Mouse (Mus musculus): Measurements from ENCODE around the gene Trappc4. TPM values are rescaled to one million over a fixed set of nuclear protein-coding genes. Genes with fewer than 3 reads are reported as not detected.
"Not testable (repeated sequence)": the region's sequence is repeated elsewhere in the genome, so short reads cannot be mapped to it uniquely, and the experiment has no call there.

The Trappc4 gene
- 287 and 295 TPM in 2 replicates for polyA plus RNA-seq (2015; fragmentation: Nextera tagmentation; extraction: Ambion mirVana)

DNA sequence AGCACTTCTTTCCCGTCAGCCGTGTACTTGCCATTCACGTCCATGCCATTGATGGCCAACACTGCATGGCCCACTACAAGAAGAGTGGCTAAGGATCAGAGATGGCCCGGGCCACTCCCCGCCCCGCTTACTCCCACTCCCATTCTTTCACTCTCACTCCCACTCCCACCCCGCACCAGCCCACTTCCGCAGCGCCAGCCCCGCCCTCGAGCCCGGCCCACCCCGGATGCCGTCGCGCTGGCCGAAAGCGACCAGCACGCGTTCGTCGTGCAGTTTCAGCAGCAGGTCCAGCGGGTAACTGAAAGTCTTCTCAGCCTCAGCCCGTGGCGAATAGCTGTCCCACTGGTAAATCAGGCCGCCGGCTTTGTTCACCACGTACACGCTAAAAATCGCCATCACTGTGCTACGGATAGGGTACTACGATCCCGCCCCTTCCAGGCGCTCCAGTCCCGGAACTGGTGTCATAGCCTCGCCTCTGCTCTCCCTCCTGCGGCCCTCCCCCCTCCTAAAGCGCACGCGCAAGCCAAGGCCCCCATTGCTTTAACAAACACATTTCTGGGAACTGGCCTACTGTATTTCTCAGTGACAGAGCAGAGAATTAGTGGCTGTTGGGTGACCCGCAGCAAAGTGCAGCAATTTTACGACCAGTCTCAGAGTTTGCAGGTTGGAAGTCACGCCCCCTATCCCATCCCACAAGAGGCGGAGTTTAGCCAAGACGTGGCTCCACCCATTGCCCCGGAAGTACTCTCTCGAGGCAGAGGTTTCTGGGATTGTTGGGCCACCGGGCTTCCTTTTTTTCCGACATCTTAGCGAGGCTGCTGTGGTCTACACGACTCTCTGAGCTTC is at the start of gene Trappc4, which contains the start of gene Rps25:
TSS of gene Trappc4 (minus strand) at position 695 of the 846 bp plus-strand sequence.
TSS of gene Rps25 (plus strand) at position 234 of the 846 bp plus-strand sequence.
- peaks cover 67% of the 10 kb centered on the region for H3K36me3 ChIP-seq
- under 1% methylated on average over 51 of the region's 51 CpGs for WGBS
- ATAC-seq (ENCODE audit: low FRiP score, low read depth) = peak; percentile 97

DNA sequence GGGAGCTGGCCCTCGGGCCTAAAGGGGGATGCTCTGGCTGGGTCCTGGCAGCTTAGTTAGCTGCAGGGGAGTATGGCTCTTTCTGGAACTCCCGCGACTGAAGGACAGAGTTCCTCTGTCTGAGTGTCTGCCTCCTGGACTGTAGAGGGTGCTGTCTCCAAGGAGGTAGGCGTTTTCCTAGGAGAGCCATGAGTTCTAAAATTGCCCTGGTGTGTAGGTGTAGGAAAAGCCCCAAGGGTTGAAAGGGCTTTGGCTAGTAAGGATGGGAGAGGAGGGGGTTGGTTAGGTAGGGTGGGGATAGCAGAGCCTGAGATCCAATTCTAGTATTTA is 47.5 kb upstream of the Trappc4 start, which contains the start of gene Upk2:
TSS of gene Upk2 (minus strand) at position 86 of the 330 bp plus-strand sequence.
- Histone ChIP-seq H3K27ac (replicated peaks) (no peak within 1 kb of the TSS), H3K4me3 (no peak within 1 kb of the TSS), H3K36me3 (no peaks in the 10 kb centered on the region), H3K27me3 (no peaks in the 10 kb centered on the region; the same call in 1 of the 2 replicates), H3K4me2 (no peak within 1 kb of the TSS), H3K9ac (no peak within 1 kb of the TSS), H3K4me1 (replicated peaks) (peaks cover 40% of the 10 kb centered on the region), H3K9me3 (no peaks in the 10 kb centered on the region)
- WGBS = 33% methylated on average over 4 of the region's 4 CpGs
- no peak for ATAC-seq (ENCODE audit: low FRiP score, low read depth)

More for the DNA sequence above, at the start of gene Trappc4, which contains the start of gene Rps25:
- Histone ChIP-seq H3K4me2 (peak within 1 kb of the TSS; percentile 78), H3K9ac (peak within 1 kb of the TSS; percentile 58), H3K9me3 (no peaks in the 10 kb centered on the region), H3K27ac (replicated peaks) (peak within 1 kb of the TSS; percentile 96), H3K27me3 (no peaks in the 10 kb centered on the region), H3K4me1 (replicated peaks) (peaks cover 34% of the 10 kb centered on the region), H3K4me3 (peak within 1 kb of the TSS; percentile 90)

DNA sequence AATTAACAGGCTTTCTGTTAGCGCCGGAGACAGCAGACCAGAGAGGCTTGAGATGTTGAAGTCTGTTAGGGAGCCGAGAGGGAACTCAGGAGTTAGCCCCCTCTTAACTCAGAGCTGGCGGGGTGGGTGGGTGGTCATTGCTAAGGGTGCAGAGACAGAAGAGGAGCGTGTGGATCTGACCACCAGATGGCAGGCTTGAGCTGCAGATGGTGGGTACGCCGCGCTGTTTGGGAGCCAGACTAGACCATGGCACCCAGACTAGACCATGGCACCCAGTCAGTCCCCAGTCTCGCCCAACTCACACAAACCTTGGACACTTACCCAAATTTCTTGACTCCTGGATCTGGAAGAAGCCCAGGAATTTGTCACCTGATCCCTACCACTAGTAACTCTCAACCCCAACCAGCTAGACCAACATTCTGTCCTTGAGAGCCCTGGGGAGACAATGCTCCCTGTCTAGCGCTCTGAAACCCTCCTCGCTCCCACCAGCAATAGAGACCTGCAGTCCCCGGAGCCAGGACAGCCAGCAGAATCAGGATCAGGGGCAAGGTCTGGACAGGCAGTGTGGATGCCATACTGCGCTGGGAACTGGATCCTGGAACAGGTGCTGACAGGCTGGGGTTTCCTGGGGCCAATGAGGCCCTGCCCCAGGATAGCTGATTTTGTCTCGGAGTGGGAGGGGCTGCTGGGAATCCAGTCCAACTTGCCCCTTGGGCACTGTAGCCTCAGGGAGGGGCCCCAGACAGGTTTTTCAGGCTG is 46.9 kb upstream of the Trappc4 start:
- Histone ChIP-seq H3K27ac (replicated peaks) (no peak overlapping the region), H3K4me1 (replicated peaks) (peaks cover 40% of the 10 kb centered on the region), H3K36me3 (no peaks in the 10 kb centered on the region), H3K9ac (no peak overlapping the region), H3K9me3 (no peaks in the 10 kb centered on the region), H3K4me2 (no peak overlapping the region), H3K4me3 (no peak overlapping the region), H3K27me3 (no peaks in the 10 kb centered on the region; the same call in 1 of the 2 replicates)
- WGBS = 11% methylated on average over 14 of the region's 14 CpGs
- ATAC-seq (ENCODE audit: low FRiP score, low read depth) = peak; percentile 75

DNA sequence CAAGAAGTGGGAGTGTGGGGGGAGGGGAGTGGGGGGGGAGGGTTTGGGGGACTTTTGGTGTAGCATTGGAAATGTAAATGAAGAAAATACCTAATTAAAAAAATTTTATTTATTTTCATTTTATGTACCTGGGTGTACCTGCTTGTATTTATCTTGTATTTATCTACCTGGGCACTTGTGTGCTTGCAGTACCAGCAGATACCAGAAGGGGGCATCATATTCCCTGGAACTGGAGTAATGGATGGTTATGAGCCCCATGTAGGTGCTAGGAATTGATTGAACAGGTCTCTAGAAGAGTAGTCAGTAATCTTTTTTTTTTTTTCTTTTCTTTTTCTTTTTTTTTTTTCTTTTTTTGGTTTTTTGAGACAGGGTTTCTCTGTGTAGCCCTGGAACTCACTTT is 43.0 kb upstream of the Trappc4 start:
- no peak overlapping the region for H3K9ac ChIP-seq
- ATAC-seq (ENCODE audit: low FRiP score, low read depth) = no peak

DNA sequence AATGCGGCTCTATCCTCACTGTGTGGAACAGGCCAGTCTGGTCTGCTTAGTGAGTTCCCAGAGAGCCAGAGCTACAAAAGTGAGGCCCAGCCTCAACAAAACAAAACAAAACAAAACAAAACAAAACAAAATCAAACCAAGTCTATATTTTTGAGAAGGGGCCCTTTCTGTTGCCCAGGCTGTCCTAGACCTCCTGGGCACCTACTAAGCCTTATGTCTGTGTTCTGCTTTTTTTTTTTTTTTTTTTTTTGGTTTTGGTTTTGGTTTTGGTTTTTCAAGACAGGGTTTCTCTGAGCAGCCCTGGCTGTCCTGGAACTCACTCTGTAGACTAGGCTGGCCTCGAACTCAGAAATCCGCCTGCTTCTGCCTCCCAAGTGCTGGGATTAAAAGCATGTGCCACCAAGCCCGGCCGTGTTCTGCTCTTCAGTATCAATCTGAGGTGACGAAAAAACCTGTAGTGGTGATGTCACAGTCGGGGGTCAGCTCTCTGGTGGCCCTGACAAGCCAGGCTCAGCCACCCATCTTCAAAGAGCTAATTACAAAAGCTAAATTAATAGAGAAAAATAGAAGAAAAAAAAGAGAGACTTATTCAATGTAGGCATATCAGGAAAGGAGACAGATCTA is 37.1 kb upstream of the Trappc4 start:
- not testable (repeated sequence) for H3K9ac ChIP-seq; H3K4me3 ChIP-seq; H3K9me3 ChIP-seq; H3K27ac ChIP-seq (replicated peaks); H3K4me2 ChIP-seq; H3K27me3 ChIP-seq; ATAC-seq (ENCODE audit: low FRiP score, low read depth); H3K36me3 ChIP-seq; H3K4me1 ChIP-seq (replicated peaks)
- 87% methylated on average over 7 of the region's 7 CpGs for WGBS

More for the DNA sequence above, 43.0 kb upstream of the Trappc4 start:
- Histone ChIP-seq H3K4me3 (no peak overlapping the region), H3K9me3 (no peaks in the 10 kb centered on the region), H3K27me3 (no peaks in the 10 kb centered on the region; the same call in 1 of the 2 replicates), H3K4me1 (replicated peaks) (peaks cover 7% of the 10 kb centered on the region), H3K36me3 (no peaks in the 10 kb centered on the region), H3K4me2 (no peak overlapping the region), H3K27ac (replicated peaks) (no peak overlapping the region)

DNA sequence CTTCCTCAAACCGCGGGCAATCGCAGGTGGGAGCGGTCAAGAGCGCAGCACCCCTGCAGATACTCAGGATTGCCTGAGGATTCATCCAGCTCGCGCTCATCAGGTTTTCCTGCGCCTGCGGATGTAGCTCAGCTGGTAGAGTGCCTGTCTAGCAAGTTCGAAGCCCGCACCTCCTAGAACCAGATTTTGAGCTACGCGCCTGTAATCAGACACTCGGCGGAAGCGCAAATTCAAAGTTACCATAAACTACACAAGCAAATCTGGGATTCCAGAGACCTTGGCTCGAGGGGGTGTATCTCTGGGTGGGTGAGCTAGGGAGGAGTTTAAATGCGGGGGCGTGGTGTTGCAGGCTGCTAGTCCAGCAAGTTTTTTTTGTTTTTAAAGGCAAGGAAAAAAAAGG is 33.6 kb upstream of the Trappc4 start, which contains the start of gene Foxr1:
TSS of gene Foxr1 (minus strand) at position 176 of the 400 bp plus-strand sequence.
- no peaks in the 10 kb centered on the region for H3K4me1 ChIP-seq (replicated peaks)
- H3K27me3 ChIP-seq = no peaks in the 10 kb centered on the region
- H3K9me3 ChIP-seq = no peaks in the 10 kb centered on the region
- no peak within 1 kb of the TSS for H3K4me3 ChIP-seq
- no peak for ATAC-seq (ENCODE audit: low FRiP score, low read depth)
- H3K9ac ChIP-seq = no peak within 1 kb of the TSS
- no peaks in the 10 kb centered on the region for H3K36me3 ChIP-seq
- H3K4me2 ChIP-seq = no peak within 1 kb of the TSS
- WGBS = 77% methylated on average over 19 of the region's 19 CpGs
- no peak within 1 kb of the TSS for H3K27ac ChIP-seq (replicated peaks)

DNA sequence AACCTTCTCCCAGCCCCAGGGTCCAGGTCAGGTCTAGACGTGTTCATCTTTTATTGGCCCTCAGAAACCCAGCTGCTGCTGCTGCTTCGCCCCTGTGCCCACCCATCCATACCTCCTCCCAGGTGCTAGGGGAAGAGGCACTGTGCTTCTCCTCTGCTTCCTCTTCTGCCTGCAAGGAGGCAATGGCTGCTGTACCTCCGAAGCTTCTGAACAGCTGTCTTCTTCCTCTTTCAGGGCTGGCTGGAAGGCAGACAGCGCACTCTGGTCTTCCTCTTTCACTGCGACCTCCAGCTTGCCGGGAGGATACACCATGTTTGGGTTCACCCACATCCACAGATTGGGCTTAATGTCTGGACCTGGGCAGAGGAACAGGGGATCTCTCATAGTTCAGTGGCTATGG is 28.3 kb upstream of the Trappc4 start:
- Histone ChIP-seq H3K4me1 (replicated peaks) (no peaks in the 10 kb centered on the region), H3K27me3 (no peaks in the 10 kb centered on the region), H3K9ac (no peak overlapping the region), H3K4me2 (no peak overlapping the region), H3K27ac (replicated peaks) (no peak overlapping the region), H3K36me3 (no peaks in the 10 kb centered on the region), H3K4me3 (no peak overlapping the region), H3K9me3 (no peaks in the 10 kb centered on the region)
- no peak for ATAC-seq (ENCODE audit: low FRiP score, low read depth)
- 84% methylated on average over 6 of the region's 6 CpGs for WGBS

DNA sequence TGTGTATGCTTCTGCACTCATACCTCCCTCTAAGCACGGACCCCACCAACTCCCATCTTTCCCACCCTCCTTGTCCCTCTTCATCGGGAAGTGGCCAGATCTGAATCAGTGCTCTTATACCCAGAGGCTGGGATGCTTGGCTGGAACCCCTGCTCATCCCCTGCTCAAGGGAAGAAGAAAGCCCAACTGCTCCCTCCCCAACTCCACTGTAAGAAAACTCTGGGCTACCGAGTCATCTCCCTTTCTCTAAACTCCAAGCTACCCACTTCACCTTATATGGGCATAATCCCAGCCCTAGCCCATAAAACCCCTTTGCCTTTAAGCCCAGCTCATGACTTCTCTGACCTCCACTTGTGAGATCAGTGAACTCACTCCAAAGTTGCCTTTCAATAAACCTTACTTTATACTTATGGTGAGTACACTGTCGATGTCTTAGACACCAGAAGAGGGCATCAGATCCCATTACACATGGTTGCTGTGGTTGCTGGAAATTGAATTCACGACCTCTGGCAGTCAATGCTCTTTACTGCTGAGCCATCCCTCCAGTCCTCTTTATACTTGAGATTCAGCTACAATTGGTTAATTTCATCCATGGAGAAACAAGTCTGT is 25.3 kb upstream of the Trappc4 start:
- Histone ChIP-seq H3K4me2 (no peak overlapping the region), H3K4me1 (replicated peaks) (no peaks in the 10 kb centered on the region), H3K27ac (replicated peaks) (no peak overlapping the region), H3K27me3 (no peaks in the 10 kb centered on the region), H3K4me3 (no peak overlapping the region), H3K9me3 (no peaks in the 10 kb centered on the region), H3K9ac (no peak overlapping the region), H3K36me3 (no peaks in the 10 kb centered on the region)
- WGBS = 58% methylated on average over 5 of the region's 5 CpGs
- ATAC-seq (ENCODE audit: low FRiP score, low read depth) = no peak

DNA sequence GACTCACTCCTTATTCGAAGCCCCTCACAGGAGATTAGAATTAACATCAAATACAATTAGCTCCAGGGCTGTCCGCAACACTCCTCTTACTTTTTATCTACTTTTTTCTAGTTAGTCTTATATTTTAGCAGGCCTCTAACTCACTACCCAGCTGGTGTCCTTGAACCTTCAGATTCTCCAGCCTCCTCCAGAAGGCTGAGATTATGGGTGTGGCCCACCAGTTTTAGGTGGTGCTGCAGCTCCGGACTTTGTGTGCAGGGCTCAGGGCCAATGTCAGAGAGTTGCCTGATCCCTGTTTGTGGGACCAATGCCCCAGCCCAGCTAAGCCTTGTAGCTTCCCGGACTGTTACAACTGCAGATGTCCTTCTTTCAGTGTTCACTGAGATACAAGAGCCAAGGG is 16.2 kb upstream of the Trappc4 start:
- Histone ChIP-seq H3K4me1 (replicated peaks) (peaks cover under 1% of the 10 kb centered on the region; the same call in 1 of the 2 replicates), H3K9ac (no peak overlapping the region), H3K4me3 (no peak overlapping the region), H3K27me3 (no peaks in the 10 kb centered on the region), H3K4me2 (no peak overlapping the region), H3K36me3 (no peaks in the 10 kb centered on the region), H3K9me3 (no peaks in the 10 kb centered on the region), H3K27ac (replicated peaks) (no peak overlapping the region)
- no peak for ATAC-seq (ENCODE audit: low FRiP score, low read depth)
- WGBS = 89% methylated on average over 4 of the region's 4 CpGs

DNA sequence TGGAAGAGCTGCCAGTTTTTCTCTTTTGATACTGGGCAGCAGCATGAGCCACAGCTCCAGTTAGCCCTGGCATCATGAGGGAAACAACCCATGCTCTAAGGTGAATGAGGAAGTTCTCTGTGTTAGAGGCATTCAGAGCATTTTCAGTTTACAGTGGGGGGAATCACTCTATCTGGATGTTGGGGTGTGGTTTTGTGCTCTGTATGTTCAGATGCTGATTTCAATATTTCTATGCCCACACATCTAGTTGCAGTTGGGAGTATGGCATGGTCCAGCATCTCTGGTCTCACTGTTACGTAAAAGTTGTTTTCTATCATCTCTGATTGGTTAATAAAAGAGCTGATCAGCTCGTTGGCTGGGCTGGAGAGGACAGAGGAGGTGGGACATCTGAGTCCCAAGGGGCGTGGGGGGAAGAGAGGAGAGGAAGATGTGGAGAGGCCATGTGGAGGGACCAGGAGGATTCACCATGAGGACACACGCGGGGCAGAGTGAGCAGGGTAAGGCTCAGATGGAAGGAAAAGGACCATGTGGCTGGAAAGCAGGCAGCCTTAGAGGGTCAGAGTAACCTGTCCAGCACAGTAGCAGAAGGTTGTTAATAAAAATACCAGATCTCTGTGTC is 13.0 kb upstream of the Trappc4 start:
- Histone ChIP-seq H3K27me3 (no peaks in the 10 kb centered on the region), H3K4me3 (no peak overlapping the region), H3K4me1 (replicated peaks) (peaks cover 17% of the 10 kb centered on the region), H3K27ac (replicated peaks) (no peak overlapping the region), H3K36me3 (no peaks in the 10 kb centered on the region), H3K4me2 (no peak overlapping the region), H3K9ac (no peak overlapping the region), H3K9me3 (no peaks in the 10 kb centered on the region)
- ATAC-seq (ENCODE audit: low FRiP score, low read depth) = no peak
- WGBS = 83% methylated on average over 5 of the region's 5 CpGs

DNA sequence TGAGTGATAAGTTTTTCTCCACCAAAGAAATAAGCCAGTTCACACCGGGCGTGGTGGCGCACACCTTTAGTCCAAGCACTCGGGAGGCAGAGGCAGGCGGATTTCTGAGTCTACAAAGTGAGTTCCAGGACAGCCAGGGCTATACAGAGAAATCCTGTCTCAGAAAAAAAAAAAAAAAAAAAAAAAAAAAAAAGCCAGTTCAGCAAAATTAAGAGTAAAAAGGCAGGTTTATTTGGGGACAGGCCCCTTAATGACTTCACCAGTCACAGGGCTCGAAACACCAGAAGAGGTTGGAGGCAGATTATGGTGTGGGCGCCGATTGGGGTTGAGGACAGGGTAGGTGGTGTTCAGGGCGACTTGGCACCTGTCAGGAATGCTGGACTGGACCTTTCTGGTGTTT is 12.3 kb upstream of the Trappc4 start:
- WGBS = 98% methylated on average over 9 of the region's 9 CpGs
- H3K4me2 ChIP-seq; H3K27ac ChIP-seq (replicated peaks); H3K27me3 ChIP-seq; H3K9me3 ChIP-seq; H3K4me3 ChIP-seq; ATAC-seq (ENCODE audit: low FRiP score, low read depth); H3K9ac ChIP-seq; H3K36me3 ChIP-seq: not testable (repeated sequence)
- peaks cover 17% of the 10 kb centered on the region for H3K4me1 ChIP-seq (replicated peaks)

All from hindbrain, embryonic 15.5 days (tissue).